Mouse (Mus musculus): Measurements from ENCODE around the gene Isca2. TPM values are rescaled to one million over a fixed set of nuclear protein-coding genes. Genes with fewer than 3 reads are reported as not detected.

The Isca2 gene
- polyA plus RNA-seq, 1 experiment from 2014 or later: 152 TPM

Other genes with a start within 250 kb of the Isca2 start
- gene Vsx2, start 203.5 kb upstream of the Isca2 start, polyA plus RNA-seq (2016; fragmentation: Nextera tagmentation; extraction: Ambion mirVana): 0.08 and 0.37 TPM in 2 replicates
- 14.3 and 14.4 TPM in 2 replicates for gene Abcd4, start 155.8 kb upstream of the Isca2 start, polyA plus RNA-seq (2016; fragmentation: Nextera tagmentation; extraction: Ambion mirVana)
- not detected in 2 replicates for gene Vrtn, start 132.2 kb upstream of the Isca2 start, polyA plus RNA-seq (2016; fragmentation: Nextera tagmentation; extraction: Ambion mirVana)
- gene Syndig1l, start 74.4 kb upstream of the Isca2 start, polyA plus RNA-seq (2016; fragmentation: Nextera tagmentation; extraction: Ambion mirVana): 0.61 and 0.67 TPM in 2 replicates
- gene Npc2, start 99 bp upstream of the Isca2 start, polyA plus RNA-seq (2016; fragmentation: Nextera tagmentation; extraction: Ambion mirVana): 72.0 and 75.2 TPM in 2 replicates
- gene Ltbp2, start 103.3 kb downstream of the Isca2 start, polyA plus RNA-seq (2016; fragmentation: Nextera tagmentation; extraction: Ambion mirVana): 0.19 and 0.35 TPM in 2 replicates
- gene Fcf1, start 197.6 kb downstream of the Isca2 start, polyA plus RNA-seq (2016; fragmentation: Nextera tagmentation; extraction: Ambion mirVana): 132 TPM in 2 replicates
- gene Arel1, start 197.6 kb downstream of the Isca2 start, polyA plus RNA-seq (2016; fragmentation: Nextera tagmentation; extraction: Ambion mirVana): 27.6 and 27.9 TPM in 2 replicates
- 45.5 and 47.8 TPM in 2 replicates for gene Ylpm1, start 223.1 kb downstream of the Isca2 start, polyA plus RNA-seq (2016; fragmentation: Nextera tagmentation; extraction: Ambion mirVana)

Data from forebrain, embryonic 12.5 days (tissue).